Mouse (Mus musculus) heart, adult 2 months (tissue): ENCODE measurements at regions not wholly inside any gene's neighbourhood (a gene's known extent, or its start where the extent isn't known, plus 50 kb on each side); places are given as distances from the start of the nearest gene placed in this dataset.

Source experiments
- CTCF ChIP-seq: fragments of 200-600 bp; IDR thresholded peaks from 2 replicates; pipeline ENCODE4 v1.8.1; 2022; ENCODE audit warnings: antibody characterized with exemption, mild to moderate bottlenecking, moderate library complexity
- EP300 ChIP-seq: fragments of 200-500 bp; IDR thresholded peaks from 2 replicates; pipeline ENCODE4 v1.6.1; 2011; ENCODE audit warnings: low read depth, low read length, control low read depth; ENCODE audit not compliant: insufficient read depth
- POLR2A ChIP-seq: fragments of 200-500 bp; IDR thresholded peaks from 2 replicates; pipeline ENCODE4 v1.6.1; 2011; ENCODE audit warnings: mild to moderate bottlenecking, low read depth, low read length, control low read depth; ENCODE audit not compliant: insufficient read depth

GRCm38 (mm10) chr8:41552747-41553534 lies 136.1 kb upstream of the Frg1 start:
- no peak for TF ChIP-seq CTCF
- no peak for TF ChIP-seq POLR2A
- TF ChIP-seq EP300, result no peak
